Mouse (Mus musculus) testis, adult 2 months (tissue): ENCODE measurements around the gene H2-Ob.

ENCODE experiments used
- CTCF ChIP-seq: fragments of 200-500 bp; IDR thresholded peaks from 2 replicates; pipeline ENCODE4 v1.5.1; 2012; ENCODE audit warnings: low read depth, mild to moderate bottlenecking, inconsistent platforms, low read length, moderate library complexity; ENCODE audit not compliant: control insufficient read depth, insufficient read depth, insufficient replicate concordance
- POLR2A ChIP-seq: fragments of 200-500 bp; IDR thresholded peaks from 2 replicates; pipeline ENCODE4 v1.6.1; 2012; ENCODE audit warnings: low read depth, mild to moderate bottlenecking, inconsistent platforms, low read length, moderate library complexity; ENCODE audit not compliant: control insufficient read depth

- TF ChIP-seq POLR2A: no peak
- no peak for TF ChIP-seq CTCF
Observed at GRCm38 (mm10) chr17:34238706-34239105, at the start of gene H2-Ob.
